Mouse (Mus musculus) C2C12 (cell line): ENCODE measurements around the gene Cdhr1.
A peak's percentile ranks its signal among the peaks of the same experiment; 100 is the strongest.

Source experiments
- CEBPB ChIP-seq: IDR thresholded peaks from one replicate; pipeline ENCODE4 v1.6.1; 2011; ENCODE audit warnings: low read depth, mild to moderate bottlenecking, control low read depth, moderate library complexity
- CTCF ChIP-seq: IDR thresholded peaks from one replicate; pipeline ENCODE4 v1.5.1; 2011; ENCODE audit not compliant: control insufficient read depth, insufficient read depth, insufficient read length

- TF ChIP-seq CTCF (no peak), CEBPB (peak; percentile 19)
Measured at GRCm38 (mm10) chr14:37134304-37135126, 36.4 kb upstream of the Cdhr1 start.
